Mouse (Mus musculus) bone marrow macrophage, adult 2 months (primary cell): Measurements from ENCODE around the gene Ngfr.

ENCODE experiments used
- CTCF ChIP-seq: IDR thresholded peaks from 2 replicates; pipeline ENCODE4 v1.5.1; 2012; ENCODE audit warnings: low read depth, mild to moderate bottlenecking, low read length, moderate library complexity
- POLR2A ChIP-seq: IDR thresholded peaks from 2 replicates; pipeline ENCODE4 v1.6.1; 2012; ENCODE audit warnings: mild to moderate bottlenecking, low read depth, low read length, borderline replicate concordance

DNA sequence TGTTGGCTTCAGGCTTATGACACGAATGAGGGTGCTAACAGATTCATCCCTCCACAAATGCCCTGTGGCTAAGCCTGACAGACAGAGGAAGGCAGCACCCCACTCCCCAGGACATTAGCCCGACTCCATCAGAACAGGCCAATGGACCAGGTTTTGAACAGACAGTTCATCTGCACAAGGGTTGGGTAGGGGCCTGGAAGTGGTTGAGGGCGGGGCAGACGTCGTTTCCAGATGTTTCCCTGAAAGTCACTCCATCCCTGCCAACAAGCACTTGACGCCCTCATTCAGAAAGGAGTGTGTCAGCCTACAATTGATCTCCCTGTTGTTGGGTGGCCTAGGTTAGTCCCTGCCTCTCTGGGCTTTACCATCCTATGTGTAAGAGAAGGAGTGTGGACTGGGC, 17.6 kb downstream of the Ngfr start:
- TF ChIP-seq CTCF = no peak
- no peak for TF ChIP-seq POLR2A
